Comparison of ENCODE assay signal across 17 mouse cellular contexts in genomic region chr7:101487102-101487501, GRCm38 (mm10).
"Had no signal": no experiment of that assay in that cellular context is flagged by ENCODE, and none has a peak within 500 bp of the region (broad histone marks: within the 10 kb centered on the region; RNA-seq: fewer than 3 reads in every experiment).

No protein-coding gene starts in this region.

- H3K27me3 ChIP-seq: limb, embryonic 13.5 days; liver, embryonic 15.5 days; midbrain, embryonic 15.5 days; neural tube, embryonic 13.5 days; stomach, embryonic 15.5 days had no signal

- H3K4me3 ChIP-seq: layer of hippocampus, adult 2 months; limb, embryonic 13.5 days; liver, embryonic 15.5 days; megakaryocyte, embryonic 14.5 days; midbrain, embryonic 15.5 days; neural tube, embryonic 13.5 days; stomach, embryonic 15.5 days had no signal

- H3K27ac ChIP-seq: kidney, postnatal 0 days; layer of hippocampus, adult 2 months; limb, embryonic 13.5 days; liver, embryonic 15.5 days; midbrain, embryonic 15.5 days; neural tube, embryonic 13.5 days; stomach, embryonic 15.5 days had no signal

- H3K9ac ChIP-seq: limb, embryonic 13.5 days; liver, embryonic 15.5 days; midbrain, embryonic 15.5 days; neural tube, embryonic 13.5 days; stomach, embryonic 15.5 days had no signal

- H3K4me1 ChIP-seq: liver, embryonic 15.5 days; midbrain, embryonic 15.5 days; stomach, embryonic 15.5 days had no signal

- ATAC-seq: lung, postnatal 0 days; midbrain, embryonic 15.5 days had no signal

- H3K4me2 ChIP-seq: limb, embryonic 13.5 days; liver, embryonic 15.5 days; midbrain, embryonic 11.5 days; midbrain, embryonic 15.5 days; neural tube, embryonic 13.5 days; stomach, embryonic 15.5 days had no signal

- H3K36me3 ChIP-seq: limb, embryonic 13.5 days; liver, embryonic 15.5 days; midbrain, embryonic 15.5 days; neural tube, embryonic 13.5 days; stomach, embryonic 15.5 days had no signal

- H3K9me3 ChIP-seq: limb, embryonic 13.5 days; liver, embryonic 15.5 days; midbrain, embryonic 15.5 days; neural tube, embryonic 13.5 days; stomach, embryonic 15.5 days had no signal

- DNase-seq: kidney, adult 9 months; kidney, postnatal 36 days; left cerebral cortex, postnatal 4 days; lung, adult 2 months; lung, postnatal 36 days; retina, postnatal 1 day; right cerebral cortex, postnatal 14 days had no signal
